Mouse (Mus musculus) embryonic facial prominence, embryonic 13.5 days (tissue): ENCODE measurements at regions not wholly inside any gene's neighbourhood (a gene's known extent, or its start where the extent isn't known, plus 50 kb on each side); places are given as distances from the start of the nearest gene placed in this dataset.

Experiments used
- ATAC-seq: fragments of 200-750 bp; cut with Nextera tagmentation; 2 replicates; pipeline ENCODE4 v1.8.0; 2017; ENCODE audit warnings: low read depth; ENCODE audit not compliant: insufficient number of reproducible peaks, insufficient read depth, low FRiP score, low TSS enrichment
- H3K27ac ChIP-seq: fragments of 300-500 bp; sonication (generic); 2 replicates; pipeline ENCODE4 v1.5.1; 2015; ENCODE audit warnings: moderate library complexity, mild to moderate bottlenecking, inconsistent platforms
- H3K27me3 ChIP-seq: fragments of 300-500 bp; sonication (generic); 2 replicates; pipeline ENCODE4 v1.6.1; 2015; ENCODE audit warnings: mild to moderate bottlenecking, inconsistent platforms
- H3K36me3 ChIP-seq: fragments of 300-500 bp; sonication (generic); 2 replicates; pipeline ENCODE4 v1.6.1; 2015; ENCODE audit warnings: mild to moderate bottlenecking, inconsistent platforms
- H3K4me1 ChIP-seq: fragments of 300-500 bp; sonication (generic); 2 replicates; pipeline ENCODE4 v1.6.1; 2015; ENCODE audit warnings: inconsistent platforms
- H3K4me2 ChIP-seq: fragments of 300-500 bp; sonication (generic); 2 replicates; pipeline ENCODE4 v1.6.1; 2015; ENCODE audit warnings: moderate library complexity, mild to moderate bottlenecking, inconsistent platforms
- H3K4me3 ChIP-seq: fragments of 300-500 bp; sonication (generic); 2 replicates; pipeline ENCODE4 v1.5.1; 2015; ENCODE audit warnings: mild to moderate bottlenecking, inconsistent platforms
- H3K9ac ChIP-seq: fragments of 300-500 bp; sonication (generic); 2 replicates; pipeline ENCODE4 v1.6.1; 2015; ENCODE audit warnings: mild to moderate bottlenecking, inconsistent platforms
- H3K9me3 ChIP-seq: fragments of 300-500 bp; sonication (generic); 2 replicates; pipeline ENCODE4 v1.6.1; 2016; ENCODE audit warnings: inconsistent platforms
- WGBS: fragments of 180-500 bp; shearing (Covaris S2); methylation state at CpG from one replicate; pipeline ENCODE4 v1.1.7; 2015; ENCODE audit warnings: mixed read lengths; 5-methylcytosine and 5-hydroxymethylcytosine counted together

GRCm38 (mm10) chr5:26485726-26486125 is 228.2 kb downstream of the Gm7361 start:
- no peak for ATAC-seq
- H3K4me2 ChIP-seq: no peak overlapping the region
- no peaks in the 10 kb centered on the region for H3K4me1 ChIP-seq
- H3K4me3 ChIP-seq: no peak overlapping the region
- H3K27ac ChIP-seq: no peak overlapping the region
- no peaks in the 10 kb centered on the region for H3K27me3 ChIP-seq
- H3K9me3 ChIP-seq: no peaks in the 10 kb centered on the region
- 69% methylated on average over 2 of the region's 2 CpGs for WGBS
- H3K9ac ChIP-seq: no peak overlapping the region
- H3K36me3 ChIP-seq: no peaks in the 10 kb centered on the region

GRCm38 (mm10) chr5:26494003-26494402 is 236.5 kb downstream of the Gm7361 start:
- Histone ChIP-seq H3K9me3 (no peaks in the 10 kb centered on the region), H3K27me3 (no peaks in the 10 kb centered on the region), H3K9ac (no peak overlapping the region), H3K4me3 (no peak overlapping the region), H3K36me3 (no peaks in the 10 kb centered on the region), H3K27ac (no peak overlapping the region), H3K4me1 (no peaks in the 10 kb centered on the region), H3K4me2 (no peak overlapping the region)
- ATAC-seq: no peak
- 76% methylated on average over 2 of the region's 2 CpGs for WGBS

GRCm38 (mm10) chr5:26497641-26498430 is 240.3 kb downstream of the Gm7361 start:
- H3K9me3 ChIP-seq: no peaks in the 10 kb centered on the region
- no peak overlapping the region for H3K27ac ChIP-seq
- no peak for ATAC-seq
- H3K36me3 ChIP-seq: no peaks in the 10 kb centered on the region
- no peak overlapping the region for H3K4me2 ChIP-seq
- WGBS: 63% methylated on average over 2 of the region's 2 CpGs
- H3K9ac ChIP-seq: no peak overlapping the region
- no peak overlapping the region for H3K4me3 ChIP-seq
- H3K4me1 ChIP-seq: no peaks in the 10 kb centered on the region
- no peaks in the 10 kb centered on the region for H3K27me3 ChIP-seq

- Histone ChIP-seq H3K27me3 (no peaks in the 10 kb centered on the region), H3K4me1 (no peaks in the 10 kb centered on the region), H3K27ac (no peak overlapping the region), H3K9ac (no peak overlapping the region), H3K4me2 (no peak overlapping the region), H3K4me3 (no peak overlapping the region), H3K9me3 (no peaks in the 10 kb centered on the region), H3K36me3 (no peaks in the 10 kb centered on the region)
- no peak for ATAC-seq
- WGBS: 65% methylated on average over 1 of the region's 1 CpGs
These were observed 252.2 kb downstream of the Gm7361 start for GRCm38 (mm10) chr5:26509525-26510168.

GRCm38 (mm10) chr5:26513039-26513955 is 255.8 kb downstream of the Gm7361 start:
- Histone ChIP-seq H3K4me3 (no peak overlapping the region), H3K9ac (no peak overlapping the region), H3K4me2 (no peak overlapping the region), H3K4me1 (no peaks in the 10 kb centered on the region), H3K27me3 (no peaks in the 10 kb centered on the region), H3K27ac (no peak overlapping the region), H3K9me3 (no peaks in the 10 kb centered on the region), H3K36me3 (no peaks in the 10 kb centered on the region)
- 40% methylated on average over 5 of the region's 5 CpGs for WGBS
- no peak for ATAC-seq

GRCm38 (mm10) chr5:26535556-26535955 is 278.1 kb downstream of the Gm7361 start:
- H3K9me3 ChIP-seq: no peaks in the 10 kb centered on the region
- no peaks in the 10 kb centered on the region for H3K27me3 ChIP-seq
- H3K27ac ChIP-seq: no peak overlapping the region
- no peaks in the 10 kb centered on the region for H3K36me3 ChIP-seq
- no peak for ATAC-seq
- no peak overlapping the region for H3K4me3 ChIP-seq
- H3K9ac ChIP-seq: no peak overlapping the region
- no peaks in the 10 kb centered on the region for H3K4me1 ChIP-seq
- WGBS: 35% methylated on average over 6 of the region's 6 CpGs
- H3K4me2 ChIP-seq: no peak overlapping the region

GRCm38 (mm10) chr5:26563291-26563690 is 253.7 kb upstream of the Dpp6 start:
- 86% methylated on average over 1 of the region's 1 CpGs for WGBS
- H3K27me3 ChIP-seq: no peaks in the 10 kb centered on the region
- no peak overlapping the region for H3K4me2 ChIP-seq
- no peaks in the 10 kb centered on the region for H3K36me3 ChIP-seq
- no peak overlapping the region for H3K27ac ChIP-seq
- no peaks in the 10 kb centered on the region for H3K9me3 ChIP-seq
- no peak for ATAC-seq
- no peak overlapping the region for H3K9ac ChIP-seq
- no peaks in the 10 kb centered on the region for H3K4me1 ChIP-seq
- H3K4me3 ChIP-seq: no peak overlapping the region

GRCm38 (mm10) chr5:26564056-26564455 is 252.9 kb upstream of the Dpp6 start:
- no peak overlapping the region for H3K4me3 ChIP-seq

GRCm38 (mm10) chr5:26572691-26573191 is 244.3 kb upstream of the Dpp6 start:
- Histone ChIP-seq H3K36me3 (no peaks in the 10 kb centered on the region), H3K27me3 (no peaks in the 10 kb centered on the region), H3K27ac (no peak overlapping the region), H3K9ac (no peak overlapping the region), H3K4me1 (no peaks in the 10 kb centered on the region), H3K4me2 (no peak overlapping the region), H3K4me3 (no peak overlapping the region), H3K9me3 (no peaks in the 10 kb centered on the region)
- 92% methylated on average over 3 of the region's 3 CpGs for WGBS
- no peak for ATAC-seq

More at GRCm38 (mm10) chr5:26564056-26564455, 252.9 kb upstream of the Dpp6 start:
- Histone ChIP-seq H3K4me1 (no peaks in the 10 kb centered on the region), H3K9me3 (no peaks in the 10 kb centered on the region), H3K4me2 (no peak overlapping the region), H3K36me3 (no peaks in the 10 kb centered on the region), H3K27ac (no peak overlapping the region), H3K9ac (no peak overlapping the region), H3K27me3 (no peaks in the 10 kb centered on the region)
- no peak for ATAC-seq
- WGBS: 81% methylated on average over 1 of the region's 1 CpGs

GRCm38 (mm10) chr5:26573446-26573845 is 243.6 kb upstream of the Dpp6 start:
- Histone ChIP-seq H3K9ac (no peak overlapping the region), H3K36me3 (no peaks in the 10 kb centered on the region), H3K4me1 (no peaks in the 10 kb centered on the region), H3K27ac (no peak overlapping the region), H3K4me2 (no peak overlapping the region), H3K27me3 (no peaks in the 10 kb centered on the region), H3K4me3 (no peak overlapping the region), H3K9me3 (no peaks in the 10 kb centered on the region)
- WGBS: 61% methylated on average over 3 of the region's 3 CpGs
- no peak for ATAC-seq

GRCm38 (mm10) chr5:26586108-26586507 is 230.9 kb upstream of the Dpp6 start:
- Histone ChIP-seq H3K27ac (no peak overlapping the region), H3K36me3 (no peaks in the 10 kb centered on the region), H3K9ac (no peak overlapping the region), H3K4me1 (no peaks in the 10 kb centered on the region), H3K4me2 (no peak overlapping the region), H3K9me3 (no peaks in the 10 kb centered on the region), H3K4me3 (no peak overlapping the region), H3K27me3 (no peaks in the 10 kb centered on the region)
- 82% methylated on average over 5 of the region's 5 CpGs for WGBS
- ATAC-seq: no peak
